Mouse (Mus musculus): ENCODE measurements around the gene Adar. TPM values are rescaled to one million over a fixed set of nuclear protein-coding genes. Genes with fewer than 3 reads are reported as not detected.

The Adar gene
- total RNA-seq, 2 experiments from 2014 or later = 117 to 124 TPM

DNA sequence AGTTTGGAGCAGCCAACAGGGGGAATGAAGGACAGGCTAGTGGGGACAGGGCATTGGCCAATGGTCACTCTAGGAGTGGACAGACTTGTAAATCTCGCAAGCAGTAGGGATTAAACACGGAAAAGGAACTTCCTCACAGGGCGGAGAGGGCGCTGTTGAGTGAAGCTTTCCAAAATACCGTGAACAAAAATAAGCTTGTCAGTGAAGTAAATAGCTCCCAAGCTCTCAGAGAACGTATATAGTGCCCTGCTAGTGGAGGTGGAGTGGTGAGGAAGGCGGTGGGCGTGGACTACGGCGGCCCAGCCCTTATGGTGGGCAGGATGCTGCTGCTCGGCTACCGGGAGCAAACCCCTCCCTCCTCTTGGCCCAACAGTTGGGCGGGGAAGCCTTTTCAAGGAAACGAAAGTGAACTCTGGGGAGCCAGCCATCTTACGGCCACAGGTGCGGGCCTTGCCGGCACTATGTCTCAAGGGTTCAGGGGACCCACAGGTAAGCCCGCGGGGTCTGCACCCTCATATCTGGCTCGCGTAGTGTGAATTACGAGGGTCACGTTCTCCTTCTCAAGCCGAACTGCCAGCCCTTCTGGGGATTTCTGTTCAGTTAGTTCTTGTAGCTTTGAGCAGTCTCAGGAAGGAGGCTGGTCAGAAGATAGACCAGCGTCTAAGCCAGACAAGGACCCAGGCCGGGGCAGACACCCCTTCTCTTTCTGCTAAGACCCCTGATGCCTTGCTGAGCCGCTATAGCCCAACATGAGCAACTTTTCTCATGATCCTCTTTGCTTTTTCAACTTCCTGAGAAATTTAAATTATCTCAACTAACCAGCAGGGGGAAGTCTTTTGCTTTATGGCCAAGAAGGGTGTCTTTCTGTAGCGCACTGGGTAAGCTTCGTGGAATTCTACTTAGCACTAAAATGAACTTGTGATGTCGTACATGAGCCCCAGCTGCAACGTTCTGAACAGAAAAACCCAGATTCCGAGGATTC, 15.8 kb downstream of the Adar start:
- DNase-seq (ENCODE audit: low spot score in 2 of 2) = peak in 1 of 2 experiments; percentile 50

DNA sequence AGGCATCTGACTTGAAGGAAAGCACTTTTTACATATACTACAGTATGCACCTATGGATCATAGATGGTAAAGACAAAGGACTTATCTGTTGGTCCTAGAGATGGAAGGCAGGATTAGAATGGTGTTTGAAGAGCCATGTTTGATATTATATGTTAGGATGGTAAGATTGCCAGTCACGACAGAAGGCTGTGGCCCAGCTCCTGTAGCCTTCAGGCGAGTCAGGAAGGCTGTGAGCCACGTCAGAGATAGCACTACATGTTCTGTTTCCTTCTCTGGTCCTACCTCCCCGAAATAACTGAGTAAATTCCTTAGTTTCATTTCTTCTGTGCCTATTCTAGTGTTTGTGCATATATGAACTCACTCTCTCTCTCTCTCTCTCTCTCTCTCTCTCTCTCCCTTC, 17.3 kb downstream of the Adar start:
- DNase-seq (ENCODE audit: low spot score in 2 of 2) = no peak

DNA sequence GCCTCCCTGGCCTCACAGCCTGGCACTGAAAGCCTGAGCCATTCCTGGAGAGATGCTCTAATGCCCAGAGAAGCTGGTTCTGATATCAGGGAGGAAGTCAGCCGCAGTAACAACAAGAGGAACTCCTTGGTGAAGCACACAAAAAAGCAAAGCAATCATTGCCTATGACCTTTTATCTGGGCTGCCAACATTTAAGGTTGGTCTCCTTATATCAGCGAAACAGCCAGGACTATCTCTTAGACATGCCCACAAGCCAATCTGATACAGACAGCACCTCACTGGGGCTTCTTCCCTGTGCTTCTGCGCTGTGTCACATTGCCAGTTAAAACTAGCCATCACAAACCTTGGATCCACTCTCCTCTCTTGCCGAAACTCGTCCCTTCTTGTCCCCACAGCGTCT, 23.7 kb downstream of the Adar start:
- no peak for DNase-seq (ENCODE audit: low spot score in 2 of 2)

DNA sequence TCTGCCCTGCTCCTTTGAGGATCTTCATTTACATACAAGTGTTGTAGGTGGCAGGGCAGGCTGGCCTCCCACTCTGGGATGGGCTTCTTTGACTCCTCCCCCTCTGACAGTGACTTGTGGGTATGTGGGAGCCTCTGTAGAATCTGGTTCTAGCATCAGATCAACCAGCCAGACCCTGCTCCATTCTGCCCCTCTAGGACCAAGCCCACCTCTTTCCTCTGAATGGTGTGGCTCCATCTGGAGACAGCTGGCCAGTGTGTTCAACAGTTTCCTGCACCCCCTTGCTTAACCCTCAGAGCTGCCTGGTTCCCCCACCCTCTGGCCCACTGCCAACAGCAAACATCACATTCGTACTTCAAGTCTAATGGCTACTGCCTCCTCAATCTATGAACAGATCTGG, 37.5 kb downstream of the Adar start:
- DNase-seq (ENCODE audit: low spot score in 2 of 2) = no peak

DNA sequence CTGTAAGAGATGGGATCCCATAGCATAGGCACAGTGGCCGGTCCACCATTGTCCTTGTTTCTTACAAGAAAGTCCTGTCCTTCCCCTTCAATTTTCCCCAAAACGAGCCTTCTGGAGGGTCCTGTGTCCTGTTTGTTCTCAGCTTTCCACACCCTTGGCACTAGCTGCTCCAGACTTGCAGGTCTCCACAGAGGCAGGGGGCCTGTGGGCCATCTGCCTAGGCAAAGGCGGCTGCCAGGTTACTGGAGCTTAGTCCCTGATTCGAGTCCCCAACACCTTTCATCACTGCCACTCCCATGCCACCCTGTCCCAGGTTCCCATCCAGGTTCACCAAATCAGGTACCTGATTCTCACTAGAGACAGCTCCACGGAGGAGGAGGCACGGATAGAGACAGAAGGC, 40.5 kb downstream of the Adar start:
- no peak for DNase-seq (ENCODE audit: low spot score in 2 of 2)

DNA sequence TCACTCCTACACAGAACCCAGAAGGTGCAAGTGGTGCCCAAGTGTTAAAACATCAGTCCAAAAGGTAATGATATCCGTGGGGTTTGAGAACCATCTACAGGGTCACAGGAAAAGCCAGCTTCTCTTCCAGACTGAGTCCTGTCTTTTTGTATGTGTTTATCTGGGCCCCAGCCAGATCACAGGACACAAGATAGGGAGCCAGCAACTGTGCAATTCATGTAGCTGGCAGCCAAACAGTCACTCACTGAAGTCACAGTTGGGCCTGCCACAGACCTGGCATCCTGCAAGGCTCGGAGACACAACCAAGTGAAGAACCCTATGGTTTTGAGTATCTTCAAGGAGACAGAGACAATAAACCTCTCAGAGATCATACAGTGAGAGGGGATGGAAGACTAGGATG, 43.0 kb downstream of the Adar start:
- no peak for DNase-seq (ENCODE audit: low spot score in 2 of 2)

DNA sequence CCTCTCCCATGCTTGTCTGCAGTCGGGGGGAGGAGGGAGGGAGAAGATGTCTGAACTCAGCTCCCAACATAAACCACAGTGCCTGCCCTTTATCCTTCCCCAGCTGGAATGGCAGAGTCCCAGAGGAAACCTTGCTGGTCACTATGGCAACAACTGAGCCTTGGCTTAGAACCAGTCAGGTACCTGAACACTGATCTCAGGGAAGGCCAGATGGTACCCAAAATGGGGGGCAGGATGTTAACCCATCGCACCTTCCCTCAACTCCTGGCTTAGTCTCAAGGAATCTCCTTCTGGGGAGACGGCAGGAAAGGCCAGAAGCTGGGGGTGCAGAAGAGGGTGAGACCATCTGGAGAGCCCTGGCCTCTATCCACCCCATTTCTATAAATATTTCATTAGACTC, 45.0 kb downstream of the Adar start:
- DNase-seq (ENCODE audit: low spot score in 2 of 2) = no peak

DNA sequence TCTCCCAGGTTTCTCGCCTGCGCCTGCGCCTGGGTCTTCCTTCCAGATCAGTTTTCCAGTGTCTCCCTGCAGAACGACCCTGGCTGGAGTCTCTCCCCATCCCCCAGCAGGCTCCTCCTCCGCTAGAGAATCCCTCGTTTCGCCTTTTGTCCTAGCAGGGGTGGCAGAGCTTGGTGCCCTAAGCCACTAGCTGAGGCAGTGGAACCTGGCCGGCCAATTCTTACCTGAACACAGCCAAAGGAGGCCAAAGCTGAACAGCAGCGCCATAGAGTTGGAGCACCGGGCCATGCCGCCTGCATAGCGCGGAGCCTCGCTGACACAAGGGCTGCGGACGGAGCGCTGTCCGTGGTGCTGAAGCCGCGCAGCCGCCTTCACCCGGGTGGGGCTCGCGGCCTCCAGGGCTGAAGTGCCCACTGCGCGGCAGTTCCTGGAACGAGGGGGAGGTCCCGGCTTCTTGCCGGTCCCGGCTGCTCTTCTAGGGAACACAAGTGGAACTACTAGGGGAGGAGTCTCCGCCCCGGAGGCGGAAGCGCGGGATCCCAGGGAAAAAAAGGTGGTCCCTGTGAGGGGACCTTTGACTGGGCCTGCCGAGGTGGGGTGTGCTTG, 49.4 kb downstream of the Adar start, which contains the start of gene Chrnb2:
Gene Chrnb2, minus strand, starts transcription at position 514 of the 606 bp plus-strand sequence.
- peak; percentile 43 to 57 for DNase-seq (ENCODE audit: low spot score in 2 of 2)

DNA sequence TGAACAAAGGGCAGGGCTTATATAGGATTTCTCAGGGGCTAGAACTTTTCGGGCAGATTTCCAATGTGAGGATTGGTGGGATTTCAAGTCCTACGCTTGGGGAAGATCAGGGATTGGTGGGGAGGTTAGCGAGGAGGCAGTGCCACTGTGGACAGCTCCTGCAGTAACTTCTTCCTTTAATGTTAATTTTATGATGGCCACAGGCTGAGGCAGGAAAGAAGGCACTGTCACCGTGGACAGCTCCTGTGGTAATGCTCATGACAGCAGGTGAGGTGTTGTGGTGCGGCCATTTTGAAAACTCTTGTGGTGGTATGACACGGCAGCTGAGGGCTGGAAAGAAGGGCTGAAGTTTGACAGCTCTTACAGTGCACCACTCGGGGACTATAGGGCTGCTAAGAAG, 54.8 kb downstream of the Adar start:
- no peak for DNase-seq (ENCODE audit: low spot score in 2 of 2)

DNA sequence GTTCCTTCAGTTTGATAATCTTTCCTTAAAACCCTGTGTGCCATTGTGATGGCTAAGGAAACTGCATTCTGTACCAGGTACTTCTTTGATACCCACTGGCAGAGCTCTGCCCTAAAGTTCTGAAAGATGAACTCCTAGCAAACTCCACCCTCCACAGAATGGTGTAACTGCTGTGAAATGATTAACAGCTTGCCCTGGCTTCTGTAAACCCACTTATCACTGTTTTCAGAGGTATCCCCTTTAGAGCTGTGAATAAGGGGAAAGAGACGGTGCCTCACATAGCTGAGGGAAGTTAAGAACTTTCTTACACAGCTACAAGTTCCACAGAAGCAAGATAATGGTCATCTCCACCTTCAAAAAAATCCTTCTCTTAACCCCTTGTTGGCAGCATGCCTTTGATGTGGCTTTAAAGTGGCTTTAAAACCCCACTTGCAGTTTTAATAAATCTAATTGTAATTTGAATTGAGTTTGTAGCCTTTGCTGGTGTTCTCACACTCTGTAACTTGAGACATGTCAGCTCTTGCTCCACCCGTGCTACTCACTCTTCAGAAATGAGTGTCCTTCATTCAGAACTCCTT, 55.7 kb downstream of the Adar start:
- DNase-seq (ENCODE audit: low spot score in 2 of 2) = no peak

DNA sequence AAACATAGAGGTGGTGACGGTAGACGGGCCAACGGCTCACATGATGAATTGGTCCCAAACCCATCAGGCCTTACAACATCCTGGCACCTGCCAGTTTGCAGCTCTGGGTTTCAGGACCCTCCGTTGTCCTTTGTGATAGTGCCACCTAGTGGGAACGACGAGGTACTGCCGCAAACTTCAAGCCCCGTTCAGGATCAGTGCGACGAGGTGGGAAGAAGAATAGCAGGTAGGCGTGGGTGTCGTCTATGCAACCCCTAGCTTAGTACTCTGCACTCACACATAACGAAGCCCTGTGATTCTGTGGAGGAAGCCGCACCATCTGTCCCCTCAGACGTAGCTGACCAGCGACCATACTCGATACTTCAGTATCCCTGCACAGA, 57.8 kb downstream of the Adar start:
- DNase-seq (ENCODE audit: low spot score in 2 of 2) = peak; percentile 81 to 89

DNA sequence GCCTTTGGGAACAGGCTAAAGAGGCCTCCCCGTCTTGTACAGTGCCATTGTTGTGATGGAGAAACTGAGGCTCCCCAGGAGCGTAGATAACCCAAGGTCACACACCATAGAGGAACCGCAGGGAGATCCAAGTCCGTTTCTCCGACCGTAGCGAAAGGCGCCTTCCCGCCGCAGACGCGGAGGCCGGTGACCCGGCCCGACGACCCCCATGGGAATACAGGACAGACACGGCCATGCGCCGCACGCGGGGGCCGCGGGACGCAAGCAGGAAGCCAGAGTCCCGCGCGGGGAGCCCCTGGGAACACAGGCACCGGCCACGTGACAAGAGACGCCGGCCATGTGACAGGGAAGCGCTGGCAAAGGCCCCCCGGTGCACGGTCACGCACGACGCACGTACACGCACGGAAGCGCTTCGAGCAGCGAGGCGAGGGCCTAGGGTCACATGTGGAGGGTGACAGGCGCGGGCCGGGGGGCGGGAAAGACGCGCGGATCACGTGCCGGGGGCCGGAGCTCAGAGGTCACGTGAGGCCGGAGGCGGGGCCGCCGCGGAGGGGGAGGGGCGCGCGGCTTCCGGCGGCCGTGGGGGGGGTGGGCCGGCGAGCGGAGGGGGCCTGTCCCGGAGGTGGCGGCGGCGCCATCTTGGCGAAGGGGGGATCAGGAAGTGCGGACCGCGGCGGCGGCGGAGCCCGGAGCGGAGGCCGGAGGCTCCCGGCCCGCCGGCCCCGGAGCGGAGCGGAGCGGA, 58.3 kb downstream of the Adar start, which contains the start of gene Ube2q1:
Gene Ube2q1, plus strand, starts transcription at position 649 of the 742 bp plus-strand sequence.
- peak; percentile 98 for DNase-seq (ENCODE audit: low spot score in 2 of 2)

DNA sequence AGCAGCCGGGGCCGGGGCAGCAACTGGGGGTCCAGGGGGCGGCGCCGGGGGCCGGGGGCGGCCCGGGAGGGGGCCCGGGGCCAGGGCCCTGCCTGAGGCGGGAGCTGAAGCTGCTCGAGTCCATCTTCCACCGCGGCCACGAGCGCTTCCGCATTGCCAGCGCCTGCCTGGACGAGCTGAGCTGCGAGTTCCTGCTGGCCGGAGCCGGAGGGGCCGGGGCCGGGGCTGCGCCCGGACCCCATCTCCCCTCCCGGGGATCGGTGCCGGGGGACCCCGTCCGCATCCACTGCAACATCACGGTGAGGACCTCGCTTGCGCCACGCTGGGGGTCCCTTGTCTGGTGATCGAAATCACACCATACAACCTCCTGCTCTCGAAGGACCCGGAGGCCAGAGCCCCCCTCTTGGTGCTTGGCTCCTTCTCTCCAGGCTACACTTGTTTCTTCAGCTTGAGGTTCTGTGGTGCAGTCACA, 59.0 kb downstream of the Adar start:
- peak in 1 of 2 experiments; percentile 37 for DNase-seq (ENCODE audit: low spot score in 2 of 2)

DNA sequence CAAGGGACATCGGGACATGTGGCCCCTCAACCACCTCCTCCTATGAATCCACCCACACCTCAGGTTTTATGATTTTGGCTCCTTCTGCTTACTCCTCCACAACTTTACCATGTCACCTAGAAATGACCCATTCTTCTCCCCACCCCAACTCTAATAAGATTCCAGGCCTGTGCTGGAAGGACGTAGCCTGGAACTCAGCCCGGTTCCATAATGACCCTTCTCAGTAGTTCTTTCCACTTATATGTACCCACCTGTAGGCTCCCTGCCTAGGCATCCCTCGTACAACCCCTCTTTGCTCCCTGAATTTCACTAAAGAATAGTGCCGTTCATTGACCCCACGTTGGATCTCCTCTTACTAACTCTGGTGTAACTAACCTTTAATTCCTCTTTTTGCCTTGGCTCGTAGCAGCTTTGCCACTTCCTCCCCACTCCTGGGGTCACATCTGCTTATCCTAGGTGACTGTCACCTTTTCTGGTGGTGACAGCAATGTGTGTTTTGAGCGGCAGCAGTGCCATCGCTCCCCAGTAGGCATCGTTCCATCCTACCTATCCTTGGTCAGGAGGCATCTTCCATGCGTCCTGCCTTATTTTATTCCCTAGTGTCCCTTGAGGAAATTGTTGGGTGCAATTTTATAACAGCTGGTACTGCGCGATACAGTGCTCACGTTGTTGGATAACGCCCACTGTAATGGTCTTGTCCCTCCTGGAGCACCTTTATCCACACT, 59.6 kb downstream of the Adar start:
- no peak for DNase-seq (ENCODE audit: low spot score in 2 of 2)

DNA sequence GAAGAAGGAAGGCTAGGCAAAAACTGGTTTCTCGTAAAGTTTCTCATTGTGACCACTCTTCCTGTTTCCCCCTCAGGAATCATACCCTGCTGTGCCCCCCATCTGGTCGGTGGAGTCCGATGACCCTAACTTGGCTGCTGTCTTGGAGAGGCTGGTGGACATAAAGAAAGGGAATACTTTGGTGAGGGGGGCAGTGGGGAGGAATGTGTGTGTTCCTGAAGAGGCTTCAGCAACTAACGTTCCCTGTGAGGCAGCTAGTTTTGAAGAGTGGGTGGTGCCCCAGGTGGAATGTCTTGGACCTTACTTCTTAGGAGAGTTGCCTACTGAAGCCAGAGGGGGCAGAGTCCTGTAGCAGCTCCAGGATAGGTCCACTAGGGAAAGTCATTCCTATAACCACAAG, 61.2 kb downstream of the Adar start:
- no peak for DNase-seq (ENCODE audit: low spot score in 2 of 2)

DNA sequence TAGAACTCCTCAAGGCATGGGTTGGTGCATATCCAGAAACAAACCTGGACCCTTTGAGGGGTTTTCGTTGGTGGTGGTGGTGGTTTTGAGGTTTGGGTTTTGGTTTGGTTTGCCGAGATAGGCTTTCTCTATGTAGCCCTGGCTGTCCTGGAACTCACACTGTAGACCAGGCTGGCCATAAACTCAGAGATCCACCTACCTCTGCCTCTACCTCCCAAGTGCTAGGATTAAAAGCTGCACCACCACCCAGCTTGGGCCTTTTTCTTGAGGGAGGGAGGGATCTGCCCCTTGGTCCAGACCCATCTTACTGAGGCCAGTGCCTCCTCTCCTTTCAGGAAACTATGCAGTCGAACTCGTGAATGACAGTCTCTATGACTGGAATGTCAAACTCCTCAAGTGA, 65.3 kb downstream of the Adar start:
- no peak for DNase-seq (ENCODE audit: low spot score in 2 of 2)

DNA sequence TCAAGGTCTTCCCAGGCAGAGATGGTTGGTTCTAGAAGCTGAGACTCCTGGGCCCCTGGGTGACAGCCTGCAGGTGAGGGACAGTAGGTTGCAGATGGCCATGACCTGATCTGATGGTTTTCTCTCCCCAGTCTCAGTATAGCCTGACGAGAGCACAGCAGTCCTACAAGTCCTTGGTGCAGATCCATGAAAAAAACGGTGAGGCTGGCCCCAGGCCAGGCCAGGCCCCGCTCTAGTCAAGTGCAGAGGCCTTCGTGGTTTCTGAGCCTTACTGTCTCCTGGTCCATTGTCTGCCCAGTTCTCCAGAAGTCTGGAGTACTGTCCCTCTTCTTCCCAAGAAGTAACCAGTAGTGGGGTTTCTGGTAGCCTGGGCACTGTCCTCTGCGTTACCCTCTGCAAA, 66.8 kb downstream of the Adar start:
- DNase-seq (ENCODE audit: low spot score in 2 of 2) = no peak

DNA sequence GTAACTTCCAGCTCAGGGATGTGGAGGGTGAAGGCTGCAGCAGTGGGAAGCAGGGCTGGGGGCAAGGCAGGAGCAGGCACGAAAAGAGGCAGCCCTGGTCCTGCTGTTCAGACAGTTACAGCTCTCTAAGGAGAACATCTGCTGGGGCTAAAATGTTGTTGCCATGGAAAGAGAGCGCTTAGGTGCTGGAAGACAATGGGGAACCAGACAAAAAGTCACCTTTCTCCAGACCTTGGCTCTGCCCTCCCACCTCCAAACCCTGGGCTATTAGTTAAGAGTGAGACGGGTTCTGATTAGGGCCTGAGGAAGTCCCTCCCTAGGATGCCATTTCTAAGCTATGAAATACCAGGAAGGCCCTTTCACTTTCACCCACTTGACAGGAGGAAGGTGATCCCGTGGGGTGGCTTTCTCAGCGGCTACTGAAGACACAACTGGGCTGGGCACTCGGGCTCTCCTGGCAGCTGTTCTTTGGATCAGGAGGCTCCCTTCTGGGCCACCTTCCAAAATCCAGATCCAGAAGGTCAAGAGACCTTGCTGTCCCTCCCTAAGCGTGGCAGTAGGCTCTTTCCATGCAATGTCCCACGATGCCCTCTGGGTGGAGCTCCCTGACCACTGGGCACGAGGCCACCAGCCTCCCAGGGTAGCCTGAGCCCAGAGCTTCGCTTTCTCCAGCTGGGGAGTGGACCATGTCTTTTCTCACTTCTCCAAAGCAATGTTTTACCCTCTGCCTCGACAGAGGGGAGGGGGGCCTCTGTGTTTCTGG, 70.3 kb downstream of the Adar start:
- peak in 1 of 2 experiments; percentile 63 for DNase-seq (ENCODE audit: low spot score in 2 of 2)

DNA sequence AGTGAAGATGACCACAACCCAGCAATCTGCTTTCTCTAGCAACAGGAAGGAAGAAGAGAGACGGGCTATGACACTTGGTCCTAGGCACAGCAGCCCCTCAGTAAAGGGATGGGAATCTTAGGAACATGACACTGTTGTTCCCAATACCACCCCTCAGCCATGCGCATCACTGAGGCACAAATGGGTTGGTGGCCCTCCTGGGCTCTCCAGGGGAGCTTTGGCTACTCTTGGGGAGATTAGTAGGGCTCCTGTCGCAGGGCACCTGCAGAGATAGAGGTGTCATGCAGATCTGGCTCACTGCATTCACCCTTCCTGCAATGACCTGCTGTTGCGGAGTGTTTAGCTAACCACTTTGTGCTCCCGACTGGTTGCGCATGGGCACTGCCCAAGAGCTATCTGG, 71.5 kb downstream of the Adar start:
- DNase-seq (ENCODE audit: low spot score in 2 of 2) = no peak

Data from layer of hippocampus, adult 18-20 months (tissue).